Mouse (Mus musculus): ENCODE data around the gene Shank2.

Gene Shank2

GRCm38 (mm10) chr7:144029246-144029645 is 27.5 kb downstream of the Shank2 start:
- in situ Hi-C loops (cut with MboI, MseI) = no loop called here

GRCm38 (mm10) chr7:144030796-144031195 is 29.1 kb downstream of the Shank2 start:
- in situ Hi-C loops (cut with MboI, MseI) = no loop called here

GRCm38 (mm10) chr7:144031611-144032010 is 29.9 kb downstream of the Shank2 start:
- in situ Hi-C loops (cut with MboI, MseI) = no loop called here

GRCm38 (mm10) chr7:144037541-144037940 is 35.8 kb downstream of the Shank2 start:
- in situ Hi-C loops (cut with MboI, MseI) = no loop called here

- in situ Hi-C loops (cut with MboI, MseI) = no loop called here
Observed at GRCm38 (mm10) chr7:144037966-144038669, 36.4 kb downstream of the Shank2 start.

GRCm38 (mm10) chr7:144038741-144039140 is 37.0 kb downstream of the Shank2 start:
- in situ Hi-C loops (cut with MboI, MseI) = no loop called here

GRCm38 (mm10) chr7:144040328-144040727 is 38.6 kb downstream of the Shank2 start:
- in situ Hi-C loops (cut with MboI, MseI) = loop anchor here in 1 of 2 experiments (10.0 kb wide), 1 partner anchor 1526 kb away; no protein-coding TSS in a partner anchor

GRCm38 (mm10) chr7:144052076-144052475 is 50.3 kb downstream of the Shank2 start:
- in situ Hi-C loops (cut with MboI, MseI) = no loop called here

- in situ Hi-C loops (cut with MboI, MseI) = no loop called here
Observed at GRCm38 (mm10) chr7:144055188-144055587, 53.5 kb downstream of the Shank2 start.

GRCm38 (mm10) chr7:144055702-144056531 is 54.2 kb downstream of the Shank2 start:
- in situ Hi-C loops (cut with MboI, MseI) = no loop called here

GRCm38 (mm10) chr7:144070162-144070949 is 68.6 kb downstream of the Shank2 start:
- in situ Hi-C loops (cut with MboI, MseI) = no loop called here

- in situ Hi-C loops (cut with MboI, MseI) = no loop called here
Observed at GRCm38 (mm10) chr7:144072219-144072618, 70.5 kb downstream of the Shank2 start.

GRCm38 (mm10) chr7:144072856-144073255 is 71.1 kb downstream of the Shank2 start:
- in situ Hi-C loops (cut with MboI, MseI) = no loop called here

- in situ Hi-C loops (cut with MboI, MseI) = no loop called here
Observed at GRCm38 (mm10) chr7:144074718-144075117, 73.0 kb downstream of the Shank2 start.

GRCm38 (mm10) chr7:144078661-144079060 is 76.9 kb downstream of the Shank2 start:
- in situ Hi-C loops (cut with MboI, MseI) = no loop called here

GRCm38 (mm10) chr7:144079861-144080260 is 78.1 kb downstream of the Shank2 start:
- in situ Hi-C loops (cut with MboI, MseI) = loop anchor here in 1 of 2 experiments (5.0 kb wide), 1 partner anchor 283 kb away; no protein-coding TSS in a partner anchor

GRCm38 (mm10) chr7:144081448-144081847 is 79.7 kb downstream of the Shank2 start:
- in situ Hi-C loops (cut with MboI, MseI) = loop anchor here in 1 of 2 experiments (5.0 kb wide), 1 partner anchor 284 kb away; no protein-coding TSS in a partner anchor

GRCm38 (mm10) chr7:144081963-144082362 is 80.2 kb downstream of the Shank2 start:
- in situ Hi-C loops (cut with MboI, MseI) = loop anchor here in 1 of 2 experiments (5.0 kb wide), 1 partner anchor 285 kb away; no protein-coding TSS in a partner anchor

- in situ Hi-C loops (cut with MboI, MseI) = no loop called here
Observed at GRCm38 (mm10) chr7:144087277-144087676, 85.5 kb downstream of the Shank2 start.

GRCm38 (mm10) chr7:144094132-144094531 is 92.4 kb downstream of the Shank2 start:
- in situ Hi-C loops (cut with MboI, MseI) = no loop called here

GRCm38 (mm10) chr7:144097314-144097713 is 95.6 kb downstream of the Shank2 start:
- in situ Hi-C loops (cut with MboI, MseI) = no loop called here
